Mouse (Mus musculus) forebrain, embryonic 13.5 days (tissue): Measurements from ENCODE around the gene Gtdc1. TPM values are rescaled to one million over a fixed set of nuclear protein-coding genes. Genes with fewer than 3 reads are reported as not detected.
A peak's percentile ranks its signal among the peaks of the same experiment; 100 is the strongest.

Experiments
- ATAC-seq: fragments of 200-750 bp; cut with Nextera tagmentation; 2 replicates; pipeline ENCODE4 v1.8.0; 2017
- H3K27ac ChIP-seq: fragments of 300-500 bp; sonication (generic); 2 replicates; pipeline ENCODE4 v1.5.1; 2015; ENCODE audit warnings: inconsistent platforms, mild to moderate bottlenecking, moderate library complexity
- H3K27me3 ChIP-seq: fragments of 300-500 bp; sonication (generic); 2 replicates; pipeline ENCODE4 v1.6.1; 2015; ENCODE audit warnings: mild to moderate bottlenecking, inconsistent platforms
- H3K36me3 ChIP-seq: fragments of 300-500 bp; sonication (generic); 2 replicates; pipeline ENCODE4 v1.6.1; 2015; ENCODE audit warnings: mild to moderate bottlenecking, inconsistent platforms; ENCODE audit not compliant: poor library complexity, severe bottlenecking
- H3K4me1 ChIP-seq: fragments of 300-500 bp; sonication (generic); 2 replicates; pipeline ENCODE4 v1.6.1; 2015; ENCODE audit warnings: inconsistent platforms
- H3K4me2 ChIP-seq: fragments of 300-500 bp; sonication (generic); 2 replicates; pipeline ENCODE4 v1.6.1; 2015; ENCODE audit warnings: inconsistent platforms, mild to moderate bottlenecking, moderate library complexity
- H3K4me3 ChIP-seq: fragments of 300-500 bp; sonication (generic); 2 replicates; pipeline ENCODE4 v1.5.1; 2015; ENCODE audit warnings: mild to moderate bottlenecking, inconsistent platforms
- H3K9ac ChIP-seq: fragments of 300-500 bp; sonication (generic); 2 replicates; pipeline ENCODE4 v1.6.1; 2015; ENCODE audit warnings: mild to moderate bottlenecking, inconsistent platforms
- H3K9me3 ChIP-seq: fragments of 300-500 bp; sonication (generic); replicated peaks from 2 replicates; pipeline ENCODE4 v1.6.1; 2016; ENCODE audit warnings: inconsistent platforms
- WGBS: fragments of 180-500 bp; shearing (Covaris S2); methylation state at CpG from one replicate; pipeline ENCODE4 v1.1.7; 2015; 5-methylcytosine and 5-hydroxymethylcytosine counted together
- polyA plus RNA-seq: library from polyadenylated mRNA; unstranded; fragments of >200 nt; fragmentation: Nextera tagmentation; extraction: Ambion mirVana; gene quantifications from 2 replicates; pipeline ENCODE4 v1.2.1, GENCODE M21; 2015

The Gtdc1 gene
- 19.4 and 21.1 TPM in 2 replicates for polyA plus RNA-seq

- peak within 1 kb of the TSS; percentile 77 for H3K4me2 ChIP-seq
- peak within 1 kb of the TSS; percentile 94 for H3K27ac ChIP-seq
- no peaks in the 10 kb centered on the region for H3K9me3 ChIP-seq
- ATAC-seq = no peak
- WGBS = 0% methylated on average over 25 of the region's 27 CpGs
- H3K9ac ChIP-seq = peak within 1 kb of the TSS; percentile 88
- H3K4me1 ChIP-seq = peaks cover 12% of the 10 kb centered on the region
- H3K36me3 ChIP-seq = no peaks in the 10 kb centered on the region
- H3K4me3 ChIP-seq = peak within 1 kb of the TSS; percentile 72
- H3K27me3 ChIP-seq = no peaks in the 10 kb centered on the region
These were observed at the start of gene Gtdc1 for GRCm38 (mm10) chr2:44927482-44927811. TSS of gene Gtdc1 (minus strand) at chr2:44927657.

GRCm38 (mm10) chr2:44977051-44977450 is 49.6 kb upstream of the Gtdc1 start:
- no peak overlapping the region for H3K4me2 ChIP-seq
- ATAC-seq = no peak
- 88% methylated on average over 3 of the region's 3 CpGs for WGBS

GRCm38 (mm10) chr2:44976484-44976883 is 49.0 kb upstream of the Gtdc1 start:
- ATAC-seq = no peak
- H3K9ac ChIP-seq = no peak overlapping the region
- H3K4me3 ChIP-seq = no peak overlapping the region
- H3K27me3 ChIP-seq = no peaks in the 10 kb centered on the region
- no peaks in the 10 kb centered on the region for H3K9me3 ChIP-seq
- no peak overlapping the region for H3K4me2 ChIP-seq
- H3K4me1 ChIP-seq = peaks cover 26% of the 10 kb centered on the region
- no peaks in the 10 kb centered on the region for H3K36me3 ChIP-seq
- no peak overlapping the region for H3K27ac ChIP-seq
- WGBS = 56% methylated on average over 4 of the region's 4 CpGs

More at GRCm38 (mm10) chr2:44977051-44977450, 49.6 kb upstream of the Gtdc1 start:
- Histone ChIP-seq H3K27me3 (no peaks in the 10 kb centered on the region), H3K9ac (no peak overlapping the region), H3K9me3 (no peaks in the 10 kb centered on the region), H3K4me1 (peaks cover 26% of the 10 kb centered on the region), H3K27ac (no peak overlapping the region), H3K36me3 (no peaks in the 10 kb centered on the region), H3K4me3 (no peak overlapping the region)

GRCm38 (mm10) chr2:44973828-44974227 is 46.4 kb upstream of the Gtdc1 start:
- ATAC-seq = no peak
- Histone ChIP-seq H3K27ac (no peak overlapping the region), H3K27me3 (no peaks in the 10 kb centered on the region), H3K4me1 (peaks cover 10% of the 10 kb centered on the region), H3K9ac (no peak overlapping the region), H3K4me2 (no peak overlapping the region), H3K4me3 (no peak overlapping the region), H3K36me3 (no peaks in the 10 kb centered on the region), H3K9me3 (no peaks in the 10 kb centered on the region)
- 91% methylated on average over 6 of the region's 6 CpGs for WGBS

- H3K4me1 ChIP-seq = no peaks in the 10 kb centered on the region
- no peaks in the 10 kb centered on the region for H3K36me3 ChIP-seq
- H3K27me3 ChIP-seq = no peaks in the 10 kb centered on the region
- H3K4me3 ChIP-seq = no peak overlapping the region
- H3K27ac ChIP-seq = no peak overlapping the region
- 92% methylated on average over 6 of the region's 6 CpGs for WGBS
- H3K9ac ChIP-seq = no peak overlapping the region
- no peak overlapping the region for H3K4me2 ChIP-seq
- no peaks in the 10 kb centered on the region for H3K9me3 ChIP-seq
- ATAC-seq = no peak
These were observed 42.7 kb upstream of the Gtdc1 start for GRCm38 (mm10) chr2:44970087-44970646.

GRCm38 (mm10) chr2:44969640-44970039 is 42.2 kb upstream of the Gtdc1 start:
- H3K9me3 ChIP-seq = no peaks in the 10 kb centered on the region

GRCm38 (mm10) chr2:44969226-44969625 is 41.8 kb upstream of the Gtdc1 start:
- Histone ChIP-seq H3K27me3 (no peaks in the 10 kb centered on the region), H3K9me3 (no peaks in the 10 kb centered on the region), H3K4me2 (no peak overlapping the region), H3K27ac (no peak overlapping the region), H3K36me3 (no peaks in the 10 kb centered on the region), H3K9ac (no peak overlapping the region), H3K4me1 (no peaks in the 10 kb centered on the region), H3K4me3 (no peak overlapping the region)
- WGBS = 69% methylated on average over 2 of the region's 2 CpGs
- no peak for ATAC-seq

More at GRCm38 (mm10) chr2:44969640-44970039, 42.2 kb upstream of the Gtdc1 start:
- no peaks in the 10 kb centered on the region for H3K4me1 ChIP-seq
- no peak overlapping the region for H3K4me3 ChIP-seq
- WGBS = 98% methylated on average over 1 of the region's 1 CpGs
- ATAC-seq = no peak
- H3K27me3 ChIP-seq = no peaks in the 10 kb centered on the region
- H3K4me2 ChIP-seq = no peak overlapping the region
- H3K36me3 ChIP-seq = no peaks in the 10 kb centered on the region
- no peak overlapping the region for H3K9ac ChIP-seq
- H3K27ac ChIP-seq = no peak overlapping the region

- 83% methylated on average over 2 of the region's 2 CpGs for WGBS
- Histone ChIP-seq H3K4me3 (no peak overlapping the region), H3K9me3 (no peaks in the 10 kb centered on the region), H3K4me2 (no peak overlapping the region), H3K27ac (no peak overlapping the region), H3K4me1 (no peaks in the 10 kb centered on the region), H3K9ac (no peak overlapping the region), H3K36me3 (no peaks in the 10 kb centered on the region), H3K27me3 (no peaks in the 10 kb centered on the region)
- ATAC-seq = no peak
These were observed 38.5 kb upstream of the Gtdc1 start for GRCm38 (mm10) chr2:44965834-44966555.

GRCm38 (mm10) chr2:44962620-44963019 is 35.2 kb upstream of the Gtdc1 start:
- H3K27ac ChIP-seq = no peak overlapping the region
- no peak overlapping the region for H3K9ac ChIP-seq
- no peak overlapping the region for H3K4me3 ChIP-seq
- no peaks in the 10 kb centered on the region for H3K27me3 ChIP-seq
- WGBS = 90% methylated on average over 5 of the region's 5 CpGs
- no peaks in the 10 kb centered on the region for H3K36me3 ChIP-seq
- H3K4me2 ChIP-seq = no peak overlapping the region
- no peaks in the 10 kb centered on the region for H3K4me1 ChIP-seq
- no peak for ATAC-seq
- no peaks in the 10 kb centered on the region for H3K9me3 ChIP-seq

- Histone ChIP-seq H3K4me1 (no peaks in the 10 kb centered on the region), H3K9me3 (no peaks in the 10 kb centered on the region), H3K27me3 (no peaks in the 10 kb centered on the region), H3K4me2 (no peak overlapping the region), H3K36me3 (no peaks in the 10 kb centered on the region), H3K9ac (no peak overlapping the region), H3K4me3 (no peak overlapping the region), H3K27ac (no peak overlapping the region)
- 89% methylated on average over 4 of the region's 4 CpGs for WGBS
- no peak for ATAC-seq
These were observed 33.7 kb upstream of the Gtdc1 start for GRCm38 (mm10) chr2:44961192-44961591.

GRCm38 (mm10) chr2:44960561-44960960 is 33.1 kb upstream of the Gtdc1 start:
- Histone ChIP-seq H3K4me3 (no peak overlapping the region), H3K4me2 (no peak overlapping the region), H3K9ac (no peak overlapping the region), H3K36me3 (no peaks in the 10 kb centered on the region), H3K27ac (no peak overlapping the region), H3K9me3 (no peaks in the 10 kb centered on the region), H3K4me1 (no peaks in the 10 kb centered on the region), H3K27me3 (no peaks in the 10 kb centered on the region)
- WGBS = 94% methylated on average over 3 of the region's 3 CpGs
- no peak for ATAC-seq

- no peak overlapping the region for H3K27ac ChIP-seq
- WGBS = 83% methylated on average over 1 of the region's 1 CpGs
- no peaks in the 10 kb centered on the region for H3K9me3 ChIP-seq
- H3K36me3 ChIP-seq = no peaks in the 10 kb centered on the region
- no peaks in the 10 kb centered on the region for H3K27me3 ChIP-seq
- no peak overlapping the region for H3K4me3 ChIP-seq
- H3K9ac ChIP-seq = no peak overlapping the region
- H3K4me2 ChIP-seq = no peak overlapping the region
- H3K4me1 ChIP-seq = no peaks in the 10 kb centered on the region
- ATAC-seq = no peak
These were observed 29.9 kb upstream of the Gtdc1 start for GRCm38 (mm10) chr2:44957329-44957797.
